ENCODE assay signal across 20 mouse cellular contexts in the genomic region with DNA sequence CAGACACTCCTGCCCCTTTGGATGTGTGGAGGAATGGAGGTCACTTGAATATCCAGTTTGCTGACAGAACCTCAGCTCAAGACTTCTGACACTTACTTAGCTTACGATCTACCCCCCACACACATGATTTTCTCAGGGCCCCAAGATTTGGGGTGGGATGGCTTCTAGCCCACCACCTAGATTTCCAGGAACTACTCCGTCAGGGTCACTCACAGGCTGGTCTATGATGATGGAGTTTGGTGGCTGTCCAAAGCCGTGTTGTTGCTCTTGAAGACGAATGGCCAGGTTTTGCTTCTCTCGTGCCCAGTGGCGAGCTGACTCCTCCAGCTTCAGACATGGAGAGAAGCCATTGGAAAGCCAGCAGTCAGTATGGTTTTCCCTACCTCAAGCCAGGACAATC. TPM values are rescaled to one million over a fixed set of nuclear protein-coding genes. Genes with fewer than 3 reads are reported as not detected.
"Had no signal": no experiment of that assay in that cellular context is flagged by ENCODE, and none has a peak within 500 bp of the region (broad histone marks: within the 10 kb centered on the region; RNA-seq: fewer than 3 reads in every experiment).

No protein-coding gene starts in this region.

- DNase-seq: cerebellum, postnatal 25 days; cerebellum, postnatal 36 days; embryo, embryonic 11 days; forebrain, postnatal 0 days; gastrocnemius, adult 2 months; gastrocnemius, postnatal 10 days; gastrocnemius, postnatal 14 days; gastrocnemius, postnatal 25 days; gastrocnemius, postnatal 36 days; heart, adult 11 months; heart, adult 18-20 months; heart, adult 2 months had no signal

RNA-seq across cellular contexts. Expression of gene Cyp11a1, which starts 23.4 kb away (rescaled TPM):
- total RNA-seq: common myeloid progenitor, adult 5-6 weeks; gastrocnemius, postnatal 36 days; heart, adult 18-20 months had no signal
- polyA plus RNA-seq: embryonic facial prominence, embryonic 10.5 days; forebrain, embryonic 10.5 days; forebrain, embryonic 11.5 days; heart, embryonic 11.5 days; heart, embryonic 12.5 days had no signal

RNA-seq across cellular contexts. Expression of gene Stra6, which starts 34.0 kb away (rescaled TPM):
- total RNA-seq: common myeloid progenitor, adult 5-6 weeks; granulocyte monocyte progenitor cell, adult 5-6 weeks had no signal
- polyA plus RNA-seq: erythroblast, embryonic 14.5 days had no signal
